Mouse (Mus musculus) cerebellum, adult 11-12 months (tissue): ENCODE data around the gene Smc4.

Source experiments
- DNase-seq: peaks from one replicate; pipeline ENCODE4 v3.0.0; 2022

The Smc4 gene

GRCm38 (mm10) chr3:69004437-69005337 is at the start of gene Smc4, which contains the start of gene Ift80:
Smc4 (plus strand) TSS chr3:69004738.
Ift80 (minus strand) TSS chr3:69004570.
- peak; percentile 94 for DNase-seq

GRCm38 (mm10) chr3:68956454-68956853 is 48.1 kb upstream of the Smc4 start:
- DNase-seq: no peak

- DNase-seq: no peak
Observed at GRCm38 (mm10) chr3:68957413-68957812, 47.1 kb upstream of the Smc4 start.

GRCm38 (mm10) chr3:68964682-68965081 is 39.9 kb upstream of the Smc4 start:
- DNase-seq: no peak

GRCm38 (mm10) chr3:68966527-68967285 is 37.8 kb upstream of the Smc4 start:
- no peak for DNase-seq

GRCm38 (mm10) chr3:68967404-68967803 is 37.1 kb upstream of the Smc4 start:
- DNase-seq: no peak

- DNase-seq: no peak
Observed at GRCm38 (mm10) chr3:68969091-68969590, 35.4 kb upstream of the Smc4 start.

- no peak for DNase-seq
Observed at GRCm38 (mm10) chr3:68973574-68973973, 31.0 kb upstream of the Smc4 start.

- DNase-seq: no peak
Observed at GRCm38 (mm10) chr3:68974639-68975532, 29.7 kb upstream of the Smc4 start.

- no peak for DNase-seq
Observed at GRCm38 (mm10) chr3:68975533-68976490, 28.7 kb upstream of the Smc4 start.

GRCm38 (mm10) chr3:68977696-68978095 is 26.8 kb upstream of the Smc4 start:
- no peak for DNase-seq

GRCm38 (mm10) chr3:68979187-68979586 is 25.4 kb upstream of the Smc4 start:
- no peak for DNase-seq

GRCm38 (mm10) chr3:68980898-68981297 is 23.6 kb upstream of the Smc4 start:
- no peak for DNase-seq

GRCm38 (mm10) chr3:68986550-68986949 is 18.0 kb upstream of the Smc4 start:
- DNase-seq: no peak

GRCm38 (mm10) chr3:69002781-69003180 is 1.8 kb upstream of the Smc4 start:
- peak; percentile 9 for DNase-seq

GRCm38 (mm10) chr3:69004055-69004436 is 492 bp upstream of the Smc4 start:
- DNase-seq: no peak

- DNase-seq: peak; percentile 80
Observed at GRCm38 (mm10) chr3:69005338-69006245, 1.1 kb downstream of the Smc4 start.

- DNase-seq: no peak
Observed at GRCm38 (mm10) chr3:69006246-69006760, 1.8 kb downstream of the Smc4 start.

- DNase-seq: no peak
Observed at GRCm38 (mm10) chr3:69008873-69009272, 4.3 kb downstream of the Smc4 start.

GRCm38 (mm10) chr3:69017181-69017580 is 12.6 kb downstream of the Smc4 start:
- DNase-seq: no peak
